Mouse (Mus musculus) layer of hippocampus, postnatal 10 days (tissue): ENCODE measurements at regions not wholly inside any gene's neighbourhood (a gene's known extent, or its start where the extent isn't known, plus 50 kb on each side); places are given as distances from the start of the nearest gene placed in this dataset.

Experiments
- DNase-seq, 2 experiments: peaks; one replicate each; pipeline ENCODE4 v3.0.0; 2021; ENCODE audit warnings: low spot score in 2 of 2

DNA sequence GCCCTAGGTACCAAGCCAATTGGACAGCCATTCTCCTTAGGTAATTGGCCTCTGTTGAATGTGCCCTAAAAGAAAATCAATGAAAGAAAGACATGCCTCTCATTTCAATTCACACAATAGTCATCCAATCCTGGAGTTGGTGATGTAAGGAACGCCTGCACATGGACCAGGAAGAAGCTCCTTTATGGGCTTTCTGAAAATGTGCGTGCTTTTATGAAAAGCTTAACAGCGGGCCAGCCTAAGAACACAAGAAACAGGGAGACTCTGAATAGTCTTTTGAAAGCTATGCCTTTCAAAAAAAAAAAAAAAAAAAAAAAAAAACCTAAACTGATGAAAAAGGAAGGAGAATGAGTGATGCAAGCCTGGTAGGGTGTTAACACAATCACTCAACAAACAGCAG is 183.1 kb downstream of the Pcdh19 start:
- DNase-seq = no peak

DNA sequence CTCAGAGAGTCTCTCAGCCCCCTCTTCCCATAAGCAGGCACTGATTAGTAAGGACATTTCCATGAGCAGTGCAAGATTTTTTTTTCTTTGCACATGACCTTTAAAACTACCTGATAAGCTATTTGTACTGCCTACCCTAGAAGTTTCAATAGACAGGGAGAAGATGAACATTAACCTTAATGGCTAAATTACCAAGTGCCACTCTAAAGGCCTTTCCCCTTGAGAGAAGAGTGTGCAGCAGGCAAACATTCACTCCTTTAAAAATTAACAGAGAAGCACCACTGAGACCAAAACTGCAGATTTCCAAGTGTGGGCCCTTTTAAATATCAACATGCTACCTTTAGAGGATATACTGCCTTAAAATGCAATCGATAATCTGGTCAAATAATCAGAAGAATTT is 226.9 kb downstream of the Pcdh19 start:
- no peak for DNase-seq

DNA sequence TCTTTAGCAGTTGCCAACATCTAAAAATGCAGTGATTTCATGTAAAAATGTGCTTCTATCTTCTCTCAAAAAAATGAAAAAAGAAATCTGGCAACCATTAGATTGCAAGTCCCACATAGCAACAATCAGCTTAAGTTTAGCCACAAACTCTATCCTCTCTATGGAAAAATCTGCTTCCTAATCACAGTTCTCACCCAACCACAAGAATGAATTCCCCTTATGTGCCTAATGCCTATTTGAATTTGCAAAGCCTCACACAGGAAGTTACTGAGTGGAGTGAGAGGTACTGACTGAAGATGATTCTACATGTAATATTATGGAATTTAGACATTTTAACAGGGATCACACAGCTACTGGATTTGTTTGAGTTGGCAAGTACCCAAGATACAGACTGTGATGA is 241.4 kb downstream of the Pcdh19 start:
- DNase-seq = no peak

DNA sequence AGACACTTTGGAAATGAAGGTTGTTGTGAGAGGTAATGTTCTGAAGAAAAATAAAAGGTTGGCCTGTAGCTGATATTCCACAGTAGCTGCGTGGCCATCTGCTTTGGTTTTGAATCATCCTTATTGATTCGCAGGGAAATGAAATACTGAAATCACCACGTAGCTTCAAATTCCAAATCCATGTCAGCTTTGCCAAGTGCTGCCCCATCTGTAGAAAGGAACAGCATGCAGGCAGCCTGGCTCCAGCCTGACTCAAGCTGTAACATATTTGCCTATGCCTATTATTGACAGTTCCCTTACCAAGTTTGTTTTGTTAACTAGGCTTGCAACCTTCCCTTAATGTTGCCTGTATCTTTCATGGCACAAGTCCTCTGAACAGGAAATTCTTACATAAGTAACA is 286.3 kb downstream of the Pcdh19 start:
- DNase-seq = peak; percentile 5 to 44

DNA sequence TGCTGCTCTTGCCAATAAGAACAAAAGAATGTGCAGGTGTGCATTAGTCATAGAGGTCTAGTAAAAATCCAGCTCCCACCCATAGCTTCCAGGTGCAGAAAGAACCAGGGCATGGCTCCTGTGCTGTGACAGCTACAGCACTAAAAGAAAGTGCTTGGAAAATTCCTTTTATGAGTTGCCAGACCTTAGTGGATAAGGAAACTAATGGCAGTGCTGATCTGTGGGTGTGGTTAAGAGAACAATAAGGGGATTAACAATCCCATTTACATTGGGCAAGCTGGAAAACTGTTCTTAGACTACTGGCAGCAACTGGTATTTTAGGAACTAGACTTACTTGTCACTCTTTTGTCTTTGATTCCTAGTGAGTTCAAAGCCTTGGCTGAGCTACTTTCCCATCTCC is 301.0 kb downstream of the Pcdh19 start:
- DNase-seq = no peak

DNA sequence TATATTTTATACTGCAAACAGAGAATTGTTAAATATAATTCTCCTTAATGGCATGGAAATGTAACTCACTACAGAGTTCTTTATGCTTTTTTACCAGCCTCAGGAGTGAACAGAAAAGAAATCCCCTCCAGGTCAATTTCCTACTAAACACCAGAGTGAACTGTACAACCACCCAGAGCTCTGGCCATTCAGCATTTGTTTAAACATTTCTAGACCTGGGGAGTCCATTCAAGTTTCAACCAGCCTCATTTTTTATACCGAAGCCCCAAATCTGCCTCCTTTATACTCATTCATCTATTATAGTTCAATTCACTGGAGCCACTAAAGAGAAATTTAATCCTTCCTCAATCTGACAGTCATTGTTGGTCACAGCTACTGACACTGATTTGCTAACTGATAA is 314.8 kb downstream of the Pcdh19 start:
- DNase-seq = no peak

DNA sequence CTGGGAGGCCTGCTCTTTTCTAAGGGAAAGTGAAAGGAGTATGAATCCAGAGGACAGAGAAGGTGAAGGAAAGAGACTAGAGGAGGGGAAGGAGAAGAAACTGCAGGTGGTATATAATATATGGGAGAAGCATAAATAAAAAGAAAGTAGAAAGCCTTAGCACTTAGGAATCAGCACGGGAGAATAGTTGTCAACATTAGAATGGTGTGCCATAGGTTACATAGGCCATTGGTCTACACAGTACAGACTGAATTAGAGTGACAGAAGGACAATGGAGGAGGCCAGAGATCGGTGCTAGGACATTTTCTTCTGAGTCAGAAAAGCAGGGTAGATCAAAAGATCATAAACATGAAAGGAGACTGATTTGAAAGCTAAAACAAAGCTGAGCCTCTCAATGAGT is 315.7 kb downstream of the Pcdh19 start:
- no peak for DNase-seq

DNA sequence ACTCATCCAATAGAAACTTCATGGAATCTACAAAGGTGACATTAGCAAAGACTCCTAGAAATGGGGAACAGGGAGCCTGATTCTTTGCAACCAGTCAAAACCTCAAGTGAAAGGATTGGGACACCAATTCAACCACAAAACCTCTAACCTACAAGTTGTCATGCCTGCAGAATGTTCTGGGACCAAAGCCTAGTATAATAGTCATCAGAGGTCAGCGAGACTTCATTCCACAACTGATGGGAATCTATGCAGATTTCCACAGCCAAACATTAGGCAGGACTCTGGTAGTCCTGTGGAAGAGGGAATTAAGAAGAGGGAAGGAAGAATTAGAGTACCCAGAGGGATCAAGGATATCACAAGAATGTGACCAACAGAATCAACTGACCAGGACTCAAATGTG is 316.4 kb downstream of the Pcdh19 start:
- DNase-seq = no peak

DNA sequence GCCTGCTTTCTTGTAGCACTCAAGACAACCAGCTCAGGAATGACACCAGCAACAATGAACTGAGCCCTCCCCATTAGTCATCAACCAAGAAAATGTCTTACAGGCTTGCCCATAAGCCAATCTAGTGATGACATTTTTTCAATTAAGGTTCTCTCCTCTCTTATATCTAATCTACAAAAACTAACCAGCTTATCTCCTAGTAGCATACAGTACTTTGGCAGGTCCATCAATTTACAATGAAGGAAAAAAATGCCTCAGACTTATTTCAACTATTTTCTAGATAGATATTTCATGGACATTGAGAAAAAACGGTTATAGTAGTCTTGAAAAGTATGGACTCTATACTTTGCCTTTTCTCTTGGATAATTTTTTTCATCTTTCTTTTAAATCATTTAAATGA is 328.0 kb downstream of the Pcdh19 start:
- DNase-seq = no peak
